Mouse (Mus musculus) layer of hippocampus, adult 9-11 months (tissue): ENCODE data around the gene Aoc1.
"Not testable (repeated sequence)": the region's sequence is repeated elsewhere in the genome, so short reads cannot be mapped to it uniquely, and the experiment has no call there.

Source experiments
- DNase-seq: peaks from one replicate; pipeline ENCODE4 v3.0.0; 2022

The Aoc1 gene

DNA sequence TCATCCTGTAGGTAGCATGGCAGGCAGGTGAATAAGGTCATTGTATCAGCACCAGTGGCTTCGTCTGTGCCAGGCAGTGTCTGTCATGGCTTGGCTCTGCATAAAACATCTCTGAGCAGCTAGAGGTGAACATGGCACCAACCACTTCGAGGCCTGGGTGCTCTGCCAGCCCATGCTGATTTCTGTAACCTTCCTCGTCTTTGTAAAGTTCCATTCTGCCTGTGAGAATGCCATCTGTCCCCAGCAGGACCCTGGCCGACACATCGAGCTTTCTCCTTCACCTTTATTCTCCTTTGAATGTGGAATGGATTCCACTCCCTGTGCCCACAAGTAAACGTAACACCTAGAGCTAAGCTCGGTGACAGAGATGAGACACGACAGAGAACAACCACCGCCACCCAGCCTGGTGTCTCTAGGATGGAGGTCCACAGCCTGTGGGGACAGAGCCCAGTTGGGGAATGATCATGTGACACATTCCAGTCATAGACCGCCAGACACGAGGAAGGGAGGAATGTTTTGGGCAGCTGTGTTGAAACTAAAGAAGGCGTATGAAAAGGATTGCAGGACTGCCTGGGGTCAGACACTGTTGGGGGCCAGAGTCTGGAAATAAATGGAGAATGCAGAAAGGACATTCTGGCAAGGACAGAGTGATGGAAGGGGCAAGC, 10.9 kb upstream of the Aoc1 start:
- no peak for DNase-seq

DNA sequence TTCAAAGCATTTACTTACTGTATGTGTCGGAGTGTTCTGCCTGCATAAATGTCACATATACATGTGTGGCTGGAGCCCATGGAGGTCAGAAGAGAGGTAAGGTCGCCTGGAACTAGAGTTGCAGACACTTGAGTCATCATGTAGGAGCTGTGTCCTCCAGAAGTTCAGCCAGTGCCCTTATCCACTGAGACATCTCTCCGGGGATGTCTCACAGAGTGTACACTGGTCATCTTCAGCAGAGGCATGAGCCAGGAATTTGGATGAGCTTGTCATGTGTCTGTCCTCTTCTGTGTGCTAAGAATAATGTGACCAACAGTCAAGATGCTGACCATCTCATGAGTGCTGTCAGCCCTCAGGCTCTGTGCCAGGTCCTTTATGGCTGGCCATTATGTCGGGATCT, 9.9 kb upstream of the Aoc1 start:
- no peak for DNase-seq

GRCm38 (mm10) chr6:48863488-48863887, 9.2 kb upstream of the Aoc1 start:
- no peak for DNase-seq

GRCm38 (mm10) chr6:48864181-48864580, 8.5 kb upstream of the Aoc1 start:
- no peak for DNase-seq

GRCm38 (mm10) chr6:48864723-48865122, 8.0 kb upstream of the Aoc1 start:
- no peak for DNase-seq

- DNase-seq = no peak
These were observed 7.4 kb upstream of the Aoc1 start for GRCm38 (mm10) chr6:48865152-48865745.

- not testable (repeated sequence) for DNase-seq
These were observed 6.2 kb upstream of the Aoc1 start for GRCm38 (mm10) chr6:48866355-48866950.

DNA sequence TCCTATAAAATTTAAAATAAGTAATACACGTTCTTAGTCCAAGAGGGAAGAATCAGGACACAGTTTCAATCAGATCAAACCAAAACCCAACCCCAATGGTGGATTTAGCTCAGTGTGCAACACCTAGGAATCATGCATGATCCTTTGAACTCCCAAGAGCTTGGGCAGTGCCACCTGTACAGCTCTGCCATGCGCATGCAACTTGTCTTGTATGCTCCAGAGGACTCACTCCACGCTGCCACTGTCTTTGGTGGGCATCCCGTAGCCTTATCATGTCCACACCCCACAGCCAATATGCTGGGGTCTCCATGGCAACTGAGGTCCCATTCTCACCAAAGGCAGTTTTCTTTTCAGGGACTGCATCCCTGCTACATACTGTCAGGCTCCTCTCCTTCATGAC, 5.5 kb upstream of the Aoc1 start:
- no peak for DNase-seq

GRCm38 (mm10) chr6:48869774-48870173, 2.9 kb upstream of the Aoc1 start:
- no peak for DNase-seq

DNA sequence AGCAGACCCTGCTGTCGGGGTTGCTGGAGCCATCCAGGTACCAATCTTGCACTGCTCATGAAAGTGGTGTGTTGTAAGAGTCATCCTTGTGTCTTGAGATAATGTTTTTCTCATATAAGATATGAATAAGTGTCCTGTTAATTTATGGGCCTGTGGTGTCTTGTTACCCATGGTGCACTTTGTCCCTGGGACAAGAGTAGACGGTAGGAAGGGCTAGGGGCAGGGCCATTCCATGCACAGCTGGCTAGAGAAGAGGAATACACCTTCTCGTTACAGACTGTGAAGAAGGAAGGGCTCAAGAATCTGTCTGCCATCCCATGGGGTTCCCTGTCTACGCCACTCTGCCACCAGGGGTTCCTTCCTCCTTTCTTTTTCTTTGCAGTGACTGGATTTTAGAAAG, 1.9 kb downstream of the Aoc1 start:
- no peak for DNase-seq

DNA sequence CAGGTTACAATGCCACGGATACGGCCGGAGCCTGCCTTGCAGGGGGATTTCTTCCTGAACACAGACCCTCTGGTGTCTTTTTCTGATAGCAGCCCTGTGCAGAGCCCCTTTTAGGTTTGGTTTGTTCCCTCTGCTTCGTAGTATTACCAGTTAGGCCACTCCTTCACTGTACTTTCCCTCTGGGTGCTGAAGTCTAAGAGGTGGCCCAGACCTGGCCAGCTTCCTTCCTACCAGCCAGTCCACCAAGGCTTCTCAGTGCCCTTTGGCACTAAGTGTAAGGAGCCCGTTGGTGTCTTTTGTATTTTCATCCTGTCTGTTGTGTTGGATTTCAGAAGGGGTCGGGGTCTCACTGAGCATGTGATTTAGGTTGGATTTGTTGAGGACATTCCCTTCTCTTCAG, 2.8 kb downstream of the Aoc1 start:
- DNase-seq = no peak

- DNase-seq = peak; percentile 34
These were observed 3.9 kb downstream of the Aoc1 start for GRCm38 (mm10) chr6:48876510-48877135.

DNA sequence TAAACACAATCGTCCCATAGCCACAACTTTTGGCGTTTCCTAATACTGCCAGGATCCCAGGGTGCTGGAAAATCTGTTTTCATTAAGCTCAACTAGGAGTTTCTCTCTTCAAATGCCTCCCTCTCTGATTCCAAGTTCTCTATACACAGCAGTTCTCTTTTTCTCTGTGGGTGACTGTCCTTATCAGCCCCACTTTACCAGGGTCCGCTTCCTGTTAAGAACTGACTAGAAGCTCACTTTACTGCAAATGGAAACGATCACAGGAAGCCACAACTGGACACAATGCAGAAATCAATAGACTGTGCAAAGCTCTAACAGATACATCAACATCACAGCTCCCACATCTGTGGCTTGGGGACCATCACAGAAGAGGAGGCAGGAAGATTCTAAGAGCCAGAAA, 21.5 kb downstream of the Aoc1 start:
- DNase-seq = no peak

GRCm38 (mm10) chr6:48894938-48895818, 22.5 kb downstream of the Aoc1 start:
- DNase-seq = no peak

- DNase-seq = no peak
These were observed 23.2 kb downstream of the Aoc1 start for GRCm38 (mm10) chr6:48895941-48896340.

DNA sequence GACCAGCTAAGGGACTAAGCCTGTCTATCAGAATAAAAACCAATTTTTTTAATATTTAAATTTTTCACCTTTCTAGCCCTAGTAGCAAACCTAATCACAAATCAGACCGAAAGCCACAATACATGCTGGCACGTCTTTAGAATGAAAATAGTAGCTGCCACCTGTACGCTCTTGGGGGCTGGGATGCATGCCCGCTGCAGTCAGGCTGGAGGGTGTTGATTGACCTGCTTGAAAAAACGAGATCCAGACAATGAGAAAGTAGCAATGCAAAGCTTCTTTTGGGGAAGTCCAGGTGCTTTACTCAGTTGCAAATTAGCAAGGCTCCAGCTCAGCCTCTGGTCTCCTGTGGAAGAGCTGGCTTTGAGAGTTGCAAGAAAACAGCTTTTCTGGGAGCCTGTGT, 24.3 kb downstream of the Aoc1 start:
- DNase-seq = no peak

DNA sequence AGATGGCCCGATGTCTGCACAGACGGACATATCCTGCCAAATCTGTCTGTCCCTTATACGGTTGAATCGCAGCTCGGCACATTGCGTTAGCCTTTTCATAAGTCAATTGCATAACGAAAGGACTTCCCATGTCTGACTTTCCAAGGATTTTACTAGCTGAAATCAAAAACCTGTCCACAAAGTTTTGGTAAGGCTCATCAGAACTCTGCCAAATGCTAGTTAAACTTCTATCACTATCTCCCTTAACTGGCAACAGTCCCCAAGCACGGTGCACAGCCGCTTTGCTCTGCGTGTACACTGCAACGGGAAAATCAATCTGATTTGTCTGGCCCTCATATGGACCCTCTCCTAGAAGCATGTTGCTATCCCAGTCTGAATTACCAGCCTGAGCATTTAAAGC, 28.6 kb downstream of the Aoc1 start:
- DNase-seq = not testable (repeated sequence)

DNA sequence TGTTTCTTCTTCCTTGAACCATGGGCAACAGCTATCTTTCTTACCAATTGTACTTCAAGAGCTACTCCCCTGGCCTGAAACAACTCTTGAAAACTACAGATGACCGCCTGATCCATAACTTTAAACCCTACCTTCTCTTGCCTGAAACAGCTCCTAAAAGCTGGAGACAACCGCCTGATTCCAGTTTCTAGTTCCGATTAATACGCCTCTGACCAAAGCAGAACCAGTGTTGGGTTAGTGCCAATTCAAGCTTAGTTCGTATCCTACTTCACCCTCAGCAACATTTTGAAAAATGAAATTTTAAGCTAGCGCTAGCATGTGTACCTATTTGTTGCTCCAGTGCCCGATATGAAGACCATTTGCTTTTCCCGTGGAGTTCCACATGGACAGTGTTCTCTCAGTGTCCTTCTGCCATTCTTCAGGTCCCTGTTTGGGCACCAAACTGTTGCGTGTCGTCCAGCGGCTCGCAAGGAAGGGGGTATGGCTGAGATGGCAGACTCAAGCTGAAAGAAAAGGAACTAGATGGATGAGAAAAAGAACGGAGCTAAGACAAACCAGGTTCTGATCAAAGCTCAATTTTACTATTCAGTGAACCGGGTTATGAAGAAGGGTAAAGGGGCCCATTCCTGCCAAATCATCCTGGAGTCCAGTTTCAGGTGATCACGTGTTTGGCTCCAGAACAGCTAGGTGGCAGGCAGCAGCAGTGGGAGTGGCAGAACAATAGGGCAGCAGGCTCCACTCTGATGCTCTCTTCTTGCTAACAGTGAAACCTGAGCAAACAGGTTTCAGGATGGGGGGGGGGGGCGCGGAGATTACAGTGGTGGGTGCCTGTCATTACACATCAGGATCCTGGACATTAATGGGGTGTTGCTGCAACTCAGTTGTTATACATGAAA, 30.1 kb downstream of the Aoc1 start:
- DNase-seq = no peak

DNA sequence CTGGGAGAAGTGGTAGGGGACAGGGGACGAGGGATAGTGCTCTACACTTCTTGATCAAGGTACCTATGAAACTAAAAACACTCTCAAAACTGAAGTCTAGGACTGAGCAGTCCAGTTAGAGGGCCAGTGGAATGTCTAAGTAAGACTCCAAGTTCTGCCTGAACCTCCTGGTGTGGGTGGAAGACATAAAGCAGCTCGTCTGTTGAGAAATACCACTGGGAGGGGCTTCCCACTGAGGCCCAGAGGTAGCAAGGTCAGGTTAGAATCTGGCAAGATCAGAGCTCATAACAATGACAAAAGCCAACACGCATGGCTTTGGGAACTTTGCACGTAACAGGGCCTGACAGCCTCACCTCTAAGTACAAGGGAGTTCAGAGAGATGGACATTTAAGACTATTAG, 30.7 kb downstream of the Aoc1 start:
- DNase-seq = no peak

- DNase-seq = no peak
These were observed 32.9 kb downstream of the Aoc1 start for GRCm38 (mm10) chr6:48905606-48906005.

GRCm38 (mm10) chr6:48906371-48906770, 33.7 kb downstream of the Aoc1 start:
- no peak for DNase-seq

DNA sequence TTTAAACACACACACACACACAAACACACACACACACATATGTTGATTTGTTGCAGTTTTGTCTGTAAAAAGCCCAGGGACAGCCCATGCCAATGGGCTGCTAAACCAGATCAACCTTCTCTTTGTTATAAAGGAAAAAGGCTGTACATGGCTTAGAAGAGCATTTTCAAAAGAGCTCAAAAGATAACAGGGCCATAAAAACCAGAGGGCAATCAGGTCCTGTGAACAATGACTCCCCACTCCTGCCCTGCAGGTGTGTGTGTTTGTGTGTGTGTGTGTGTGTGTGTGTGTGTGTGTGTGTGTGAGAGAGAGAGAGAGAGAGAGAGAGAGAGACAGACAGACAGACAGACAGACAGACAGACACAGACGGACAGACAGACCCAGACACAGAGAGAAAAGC, 36.5 kb downstream of the Aoc1 start:
- DNase-seq = no peak
